Mouse (Mus musculus) embryonic facial prominence, embryonic 11.5 days (tissue): ENCODE results near the gene Zfp704. TPM values are rescaled to one million over a fixed set of nuclear protein-coding genes. Genes with fewer than 3 reads are reported as not detected.

ENCODE experiments used
- ATAC-seq: fragments of 200-750 bp; cut with Nextera tagmentation; replicated peaks from 2 replicates; pipeline ENCODE4 v1.8.0; 2017; ENCODE audit warnings: low read depth; ENCODE audit not compliant: insufficient number of reproducible peaks, low FRiP score, low TSS enrichment
- DNase-seq: peaks from one replicate; pipeline ENCODE4 v3.0.0-alpha.2; 2015; ENCODE audit warnings: low spot score
- H3K27ac ChIP-seq: fragments of 300-500 bp; sonication (generic); replicated peaks from 2 replicates; pipeline ENCODE4 v1.5.1; 2014; ENCODE audit warnings: mild to moderate bottlenecking, low read depth, low read length, control low read depth
- H3K27me3 ChIP-seq: fragments of 300-500 bp; sonication (generic); 2 replicates; pipeline ENCODE4 v1.6.1; 2014; ENCODE audit warnings: mild to moderate bottlenecking, low read length, moderate library complexity, mixed read lengths; ENCODE audit not compliant: control insufficient read depth, insufficient read depth
- H3K36me3 ChIP-seq: fragments of 300-500 bp; sonication (generic); replicated peaks from 2 replicates; pipeline ENCODE4 v1.6.1; 2014; ENCODE audit warnings: low read depth, mild to moderate bottlenecking, low read length, moderate library complexity, mixed read lengths; ENCODE audit not compliant: control insufficient read depth, insufficient read depth
- H3K4me1 ChIP-seq: fragments of 300-500 bp; sonication (generic); 2 replicates; pipeline ENCODE4 v1.6.1; 2014; ENCODE audit warnings: low read length, mixed read lengths; ENCODE audit not compliant: control insufficient read depth, insufficient read depth
- H3K4me2 ChIP-seq: fragments of 300-500 bp; sonication (generic); 2 replicates; pipeline ENCODE4 v1.6.1; 2014; ENCODE audit warnings: low read depth, mild to moderate bottlenecking, control low read depth, low read length, moderate library complexity
- H3K4me3 ChIP-seq: fragments of 300-500 bp; sonication (generic); 2 replicates; pipeline ENCODE4 v1.5.1; 2014; ENCODE audit warnings: low read depth, low read length, control low read depth
- H3K9ac ChIP-seq: fragments of 300-500 bp; sonication (generic); replicated peaks from 2 replicates; pipeline ENCODE4 v1.6.1; 2014; ENCODE audit warnings: mild to moderate bottlenecking, control low read depth, low read length
- H3K9me3 ChIP-seq: fragments of 300-500 bp; sonication (generic); replicated peaks from 2 replicates; pipeline ENCODE4 v1.6.1; 2016; ENCODE audit warnings: mild to moderate bottlenecking, low read length, inconsistent platforms, mixed read lengths; ENCODE audit not compliant: control insufficient read depth
- WGBS: fragments of 180-500 bp; shearing (Covaris S2); extraction: QIAGEN DNeasy Blood & Tissue Kit; methylation state at CpG from one replicate; pipeline ENCODE4 v1.1.7; 2014; 5-methylcytosine and 5-hydroxymethylcytosine counted together
- polyA plus RNA-seq: library from polyadenylated mRNA; unstranded; fragments of >200 nt; fragmentation: Nextera tagmentation; extraction: Ambion mirVana; gene quantifications from 2 replicates; pipeline ENCODE4 v1.2.1, GENCODE M21; 2014

Gene Zfp704
- polyA plus RNA-seq, 1 experiment from 2014 or later: 6.9 TPM

DNA sequence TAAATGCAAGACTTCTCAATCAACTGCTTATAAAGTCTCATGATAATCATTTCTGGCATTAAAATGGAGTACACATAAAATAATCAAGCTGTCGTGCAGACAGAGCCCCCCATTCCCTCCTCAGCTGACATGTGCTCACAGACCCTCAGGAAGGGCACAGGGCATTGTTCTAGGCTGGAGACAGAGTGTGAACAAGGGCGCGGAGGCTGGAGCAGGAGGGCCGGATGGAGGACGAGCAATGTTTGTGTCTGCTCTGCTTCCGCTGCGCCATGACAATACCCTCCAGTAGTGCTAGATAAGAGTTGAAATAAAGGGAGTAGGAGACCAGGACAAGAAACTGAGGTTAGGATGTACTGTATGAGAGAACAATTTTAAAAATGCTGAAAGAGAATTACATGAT, 46.3 kb downstream of the Zfp704 start:
- Histone ChIP-seq H3K36me3 (no peaks in the 10 kb centered on the region), H3K27ac (no peak overlapping the region), H3K4me2 (no peak overlapping the region), H3K4me3 (no peak overlapping the region), H3K9ac (no peak overlapping the region), H3K27me3 (no peaks in the 10 kb centered on the region), H3K4me1 (no peaks in the 10 kb centered on the region), H3K9me3 (no peaks in the 10 kb centered on the region)
- ATAC-seq (no peak), DNase-seq (no peak)
- 82% methylated on average over 7 of the region's 7 CpGs for whole genome bisulfite sequencing

GRCm38 (mm10) chr3:9562649-9563328, 47.1 kb downstream of the Zfp704 start:
- DNase-seq (no peak), ATAC-seq (no peak)
- no peak overlapping the region for H3K9ac ChIP-seq
- H3K9me3 ChIP-seq: no peaks in the 10 kb centered on the region
- 86% methylated on average over 11 of the region's 11 CpGs for WGBS
- no peak overlapping the region for H3K27ac ChIP-seq
- H3K4me1 ChIP-seq: no peaks in the 10 kb centered on the region
- no peaks in the 10 kb centered on the region for H3K36me3 ChIP-seq
- no peak overlapping the region for H3K4me3 ChIP-seq
- H3K27me3 ChIP-seq: no peaks in the 10 kb centered on the region
- no peak overlapping the region for H3K4me2 ChIP-seq

- no peak overlapping the region for H3K27ac ChIP-seq
Measured at GRCm38 (mm10) chr3:9557778-9558560, 51.9 kb downstream of the Zfp704 start.

DNA sequence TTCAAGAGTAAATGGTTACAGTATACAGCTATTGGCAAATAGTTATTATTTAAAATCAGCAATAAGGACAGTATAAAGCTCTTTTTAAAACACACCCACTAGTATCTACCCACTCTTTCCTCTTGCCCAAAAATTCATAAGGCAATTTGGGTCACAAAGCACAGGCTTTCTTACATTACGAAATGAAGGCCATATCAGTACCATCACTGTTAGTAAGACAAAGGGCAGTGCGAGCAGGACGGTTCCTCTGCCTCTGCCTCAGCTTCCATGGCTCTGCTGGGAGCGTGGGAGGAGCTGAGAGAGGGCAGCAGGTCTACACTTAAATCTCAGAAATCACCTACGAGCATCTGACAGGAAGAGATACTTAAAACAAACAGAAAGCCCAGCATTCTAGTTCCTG, 53.7 kb downstream of the Zfp704 start:
- H3K9ac ChIP-seq: no peak overlapping the region
- H3K27ac ChIP-seq: no peak overlapping the region
- ATAC-seq (no peak), DNase-seq (no peak)
- no peaks in the 10 kb centered on the region for H3K36me3 ChIP-seq
- H3K4me2 ChIP-seq: no peak overlapping the region
- no peaks in the 10 kb centered on the region for H3K27me3 ChIP-seq
- no peaks in the 10 kb centered on the region for H3K9me3 ChIP-seq
- H3K4me3 ChIP-seq: no peak overlapping the region
- 68% methylated on average over 5 of the region's 5 CpGs for WGBS
- no peaks in the 10 kb centered on the region for H3K4me1 ChIP-seq

More at GRCm38 (mm10) chr3:9557778-9558560, 51.9 kb downstream of the Zfp704 start:
- no peak overlapping the region for H3K4me2 ChIP-seq
- WGBS: 63% methylated on average over 6 of the region's 6 CpGs
- DNase-seq (no peak), ATAC-seq (no peak)
- no peaks in the 10 kb centered on the region for H3K27me3 ChIP-seq
- H3K4me1 ChIP-seq: no peaks in the 10 kb centered on the region
- no peaks in the 10 kb centered on the region for H3K36me3 ChIP-seq
- H3K9ac ChIP-seq: no peak overlapping the region
- no peaks in the 10 kb centered on the region for H3K9me3 ChIP-seq
- H3K4me3 ChIP-seq: no peak overlapping the region

DNA sequence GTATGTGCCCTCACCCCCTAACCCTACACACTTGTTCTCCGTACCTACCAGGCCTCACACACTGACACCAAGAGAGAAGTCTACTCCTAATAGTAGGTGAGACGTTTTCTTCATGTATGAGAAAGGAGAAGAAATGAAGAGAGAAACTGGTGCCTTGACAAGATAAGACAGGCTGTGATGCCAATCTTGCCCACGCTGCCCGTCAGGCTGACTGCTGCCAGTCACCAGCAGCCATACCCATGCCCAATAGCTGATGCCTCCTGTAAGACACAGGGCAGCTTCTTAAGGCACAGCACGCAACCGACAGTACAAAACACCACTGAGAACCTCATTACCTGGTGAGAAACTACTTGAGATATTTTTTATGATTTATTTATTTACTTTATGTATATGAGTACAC, 55.0 kb downstream of the Zfp704 start:
- no peaks in the 10 kb centered on the region for H3K4me1 ChIP-seq
- H3K27ac ChIP-seq: no peak overlapping the region
- H3K4me3 ChIP-seq: no peak overlapping the region
- no peaks in the 10 kb centered on the region for H3K36me3 ChIP-seq
- DNase-seq (no peak), ATAC-seq (no peak)
- H3K9ac ChIP-seq: no peak overlapping the region
- no peaks in the 10 kb centered on the region for H3K9me3 ChIP-seq
- 90% methylated on average over 6 of the region's 6 CpGs for WGBS
- H3K27me3 ChIP-seq: no peaks in the 10 kb centered on the region
- no peak overlapping the region for H3K4me2 ChIP-seq

- Histone ChIP-seq H3K27me3 (no peaks in the 10 kb centered on the region), H3K9ac (no peak overlapping the region), H3K4me2 (no peak overlapping the region), H3K9me3 (no peaks in the 10 kb centered on the region), H3K4me1 (no peaks in the 10 kb centered on the region), H3K27ac (no peak overlapping the region), H3K4me3 (no peak overlapping the region), H3K36me3 (no peaks in the 10 kb centered on the region)
- 59% methylated on average over 8 of the region's 8 CpGs for WGBS
- ATAC-seq: no peak
- no peak for DNase-seq
Measured at GRCm38 (mm10) chr3:9552332-9552731, 57.6 kb downstream of the Zfp704 start.

DNA sequence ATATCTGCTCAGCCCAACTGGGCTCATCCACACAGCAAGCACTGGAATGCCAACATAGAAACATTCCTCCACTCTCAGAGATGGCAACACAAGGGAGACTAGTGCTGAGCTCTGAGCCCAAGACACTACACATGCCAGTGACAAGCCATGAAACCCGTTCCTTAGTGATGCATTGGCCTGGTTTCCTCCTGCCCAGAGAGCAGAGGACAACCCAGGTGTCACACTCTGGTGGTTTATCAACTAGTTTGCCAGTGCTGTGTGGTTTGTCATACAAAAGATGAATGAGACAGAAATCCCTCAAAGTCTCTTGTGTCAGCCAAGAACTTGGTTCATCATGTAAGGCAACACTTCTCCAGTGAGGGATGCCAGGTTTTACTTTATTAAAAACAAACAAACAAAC, 59.0 kb downstream of the Zfp704 start:
- H3K9ac ChIP-seq: no peak overlapping the region
- ATAC-seq (no peak), DNase-seq (no peak)
- H3K4me1 ChIP-seq: no peaks in the 10 kb centered on the region
- no peak overlapping the region for H3K4me2 ChIP-seq
- no peaks in the 10 kb centered on the region for H3K9me3 ChIP-seq
- H3K27ac ChIP-seq: no peak overlapping the region
- WGBS: 95% methylated on average over 1 of the region's 1 CpGs
- H3K4me3 ChIP-seq: no peak overlapping the region
- H3K27me3 ChIP-seq: no peaks in the 10 kb centered on the region
- no peaks in the 10 kb centered on the region for H3K36me3 ChIP-seq

DNA sequence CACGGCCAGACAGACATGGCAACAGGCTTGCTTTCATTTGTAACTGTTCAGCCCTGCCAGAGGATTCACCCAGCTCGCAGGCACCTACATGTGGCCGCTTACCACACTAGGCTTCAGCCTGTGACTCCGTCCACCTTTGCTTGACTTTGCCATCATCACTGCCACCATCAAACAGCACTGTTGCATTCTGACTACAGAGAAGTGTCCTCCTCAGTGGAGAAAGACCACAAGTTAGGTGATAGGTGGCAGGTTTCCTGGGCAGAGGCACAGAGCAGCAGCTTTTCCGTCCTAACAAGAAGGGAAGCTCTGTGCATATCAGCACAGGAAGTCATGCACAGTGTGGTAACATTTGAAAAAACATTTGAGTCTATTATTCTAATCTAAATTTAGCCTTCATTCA, 60.1 kb downstream of the Zfp704 start:
- Histone ChIP-seq H3K4me2 (no peak overlapping the region), H3K4me3 (no peak overlapping the region), H3K36me3 (no peaks in the 10 kb centered on the region), H3K4me1 (no peaks in the 10 kb centered on the region), H3K27me3 (no peaks in the 10 kb centered on the region), H3K9me3 (no peaks in the 10 kb centered on the region), H3K9ac (no peak overlapping the region), H3K27ac (no peak overlapping the region)
- WGBS: 79% methylated on average over 5 of the region's 5 CpGs
- ATAC-seq: no peak
- no peak for DNase-seq
